Mouse (Mus musculus) layer of hippocampus, adult 9-11 months (tissue): ENCODE results near the gene Abcg2.

ENCODE experiments used
- DNase-seq: peaks from one replicate; pipeline ENCODE4 v3.0.0; 2022

The Abcg2 gene

DNA sequence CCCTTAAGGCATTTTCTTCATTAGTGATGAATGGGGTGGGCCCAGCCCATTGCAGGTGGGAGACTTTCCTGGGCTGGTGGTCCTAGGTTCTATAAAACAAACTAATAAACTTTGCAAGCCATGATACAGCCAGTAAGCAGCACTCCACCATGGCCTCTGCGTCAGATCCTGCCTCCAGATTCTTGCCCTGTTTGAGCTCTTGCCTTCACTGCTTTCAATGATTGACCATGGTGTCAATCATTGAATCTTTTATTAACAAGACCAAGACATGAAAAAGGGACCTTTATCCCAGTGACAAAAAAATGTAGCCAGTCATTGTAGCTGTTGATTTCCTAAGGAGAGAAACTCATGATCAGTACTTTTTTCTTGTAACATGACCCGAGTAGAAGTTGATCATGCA lies 55.1 kb downstream of the Abcg2 start:
- DNase-seq = no peak

- peak; percentile 68 for DNase-seq
These were observed 56.2 kb downstream of the Abcg2 start for GRCm38 (mm10) chr6:58640333-58641018.

DNA sequence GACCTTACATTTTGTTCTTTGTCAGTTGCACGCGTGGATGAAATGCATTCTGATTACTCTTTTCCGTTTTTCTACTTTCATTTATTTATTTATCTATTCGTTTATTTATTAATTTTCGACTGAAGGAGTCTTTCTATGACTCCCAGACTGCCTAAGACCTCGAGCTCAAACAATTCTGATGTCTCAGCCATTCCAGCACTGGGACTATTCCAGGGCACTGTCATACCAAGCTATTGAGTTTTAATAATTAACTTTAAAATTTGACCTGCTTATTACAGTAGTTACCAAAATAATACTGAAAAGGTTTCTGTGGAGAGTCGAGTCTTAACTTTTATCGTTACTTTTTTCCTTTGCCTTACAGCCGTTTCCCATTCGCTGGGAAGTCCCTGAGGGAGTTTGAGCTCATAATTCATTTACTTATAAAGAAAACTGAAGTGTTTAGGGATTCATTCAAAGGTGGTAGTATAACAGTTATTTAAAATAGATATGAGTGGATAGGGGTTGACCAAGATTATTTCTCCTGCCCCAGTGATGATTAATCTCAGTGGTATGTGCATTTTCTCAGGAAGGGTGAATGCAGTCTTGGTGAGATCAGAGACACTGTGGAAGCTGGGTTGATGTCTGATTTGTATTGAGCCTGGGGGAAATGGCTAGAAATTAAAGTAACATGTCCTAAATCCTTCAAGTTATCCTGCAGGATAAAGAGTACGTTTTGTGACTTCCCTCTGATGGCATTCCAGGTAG lies 56.9 kb downstream of the Abcg2 start:
- no peak for DNase-seq

DNA sequence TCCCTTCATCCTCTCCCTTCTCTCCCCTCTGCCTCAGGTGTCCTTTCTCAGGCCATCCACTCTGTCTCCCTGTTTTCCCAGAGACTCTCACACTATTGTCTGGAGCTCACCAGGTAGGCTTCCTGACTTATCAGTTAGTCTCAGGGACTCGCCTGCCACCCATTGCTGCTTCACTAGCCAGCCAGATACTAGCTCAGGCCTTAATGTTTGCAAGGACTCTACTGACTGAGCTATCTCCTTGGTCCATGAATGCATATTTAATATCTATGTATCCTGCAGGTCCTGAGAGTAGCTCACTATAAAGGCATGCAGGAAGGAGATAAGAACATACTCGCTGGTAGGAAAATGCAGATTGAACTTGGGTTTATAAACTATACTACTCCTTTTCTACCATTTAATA lies 57.9 kb downstream of the Abcg2 start:
- no peak for DNase-seq

DNA sequence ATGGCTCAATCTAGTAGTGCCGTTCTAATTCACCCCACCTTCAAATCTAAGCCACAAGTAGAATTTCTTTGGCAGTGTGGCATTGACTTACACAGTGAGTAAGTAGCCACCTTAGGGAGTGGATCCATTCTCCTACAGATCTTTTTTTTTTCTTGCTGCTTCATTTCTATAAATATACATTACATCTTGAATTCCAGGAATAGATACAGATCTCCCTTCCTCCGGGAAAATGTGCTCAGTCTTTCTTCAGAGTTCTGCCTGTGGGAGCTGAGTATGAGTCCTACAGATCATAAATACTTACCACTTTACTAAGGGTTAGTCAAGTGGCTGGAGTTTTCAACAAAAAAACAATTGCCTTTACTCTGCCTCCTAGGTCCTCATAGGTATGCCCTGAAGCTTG lies 60.3 kb downstream of the Abcg2 start:
- DNase-seq = no peak

GRCm38 (mm10) chr6:58648100-58648749 lies 63.9 kb downstream of the Abcg2 start:
- no peak for DNase-seq

GRCm38 (mm10) chr6:58650136-58650535 lies 65.8 kb downstream of the Abcg2 start:
- DNase-seq = no peak

GRCm38 (mm10) chr6:58651038-58651437 lies 66.7 kb downstream of the Abcg2 start:
- DNase-seq = no peak

- no peak for DNase-seq
These were observed 76.7 kb downstream of the Abcg2 start for GRCm38 (mm10) chr6:58660951-58661575.

- no peak for DNase-seq
These were observed 93.5 kb downstream of the Abcg2 start for GRCm38 (mm10) chr6:58677802-58678201.

GRCm38 (mm10) chr6:58678530-58678929 lies 94.2 kb downstream of the Abcg2 start:
- no peak for DNase-seq

- no peak for DNase-seq
These were observed 107.3 kb downstream of the Abcg2 start for GRCm38 (mm10) chr6:58691584-58691983.

GRCm38 (mm10) chr6:58694257-58694656 lies 109.9 kb downstream of the Abcg2 start:
- no peak for DNase-seq

DNA sequence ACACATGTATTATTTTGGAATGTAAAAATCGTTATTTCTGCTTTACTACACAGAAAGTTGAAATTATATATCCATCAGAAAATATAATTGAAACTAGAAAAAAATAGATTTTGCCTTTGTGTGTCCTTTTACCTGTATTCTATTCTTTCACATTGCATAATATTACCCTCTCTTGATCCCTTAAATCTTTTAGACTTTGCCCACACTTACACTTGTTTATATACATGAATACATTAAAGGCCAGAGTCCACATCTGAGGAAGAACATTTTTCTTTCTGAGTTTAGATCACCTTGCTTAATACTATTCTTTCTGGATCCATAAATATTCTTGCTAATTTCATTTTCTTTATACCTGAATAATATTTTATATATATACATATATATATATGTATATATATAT lies 110.4 kb downstream of the Abcg2 start:
- no peak for DNase-seq

DNA sequence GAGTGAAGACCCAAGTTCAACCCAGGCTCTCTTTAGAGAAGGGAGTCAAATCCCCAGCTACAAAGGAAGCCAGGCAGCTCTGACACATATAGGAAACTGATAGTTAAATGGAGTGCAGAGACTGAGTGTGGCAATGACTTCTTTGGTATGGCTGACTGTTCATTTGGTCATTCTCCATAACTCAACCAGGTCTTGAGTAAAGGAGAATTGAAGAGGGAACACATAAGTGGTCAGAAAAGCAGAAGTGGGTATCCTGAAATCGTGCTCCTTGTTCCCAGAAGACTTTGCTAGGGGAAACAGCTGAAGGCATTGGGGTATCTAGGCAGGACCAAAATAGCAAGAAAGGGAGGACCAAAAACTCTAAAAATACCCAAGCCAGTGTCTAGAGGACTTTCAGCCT lies 126.0 kb downstream of the Abcg2 start:
- no peak for DNase-seq

- DNase-seq = no peak
These were observed 127.6 kb downstream of the Abcg2 start for GRCm38 (mm10) chr6:58711909-58712308.

GRCm38 (mm10) chr6:58733851-58734250 lies 149.5 kb downstream of the Abcg2 start:
- DNase-seq = no peak

- DNase-seq = peak; percentile 13
These were observed 150.8 kb downstream of the Abcg2 start for GRCm38 (mm10) chr6:58735090-58735489.
